Mouse (Mus musculus) right cerebral cortex, postnatal 10 days (tissue): ENCODE measurements at regions not wholly inside any gene's neighbourhood (a gene's known extent, or its start where the extent isn't known, plus 50 kb on each side); places are given as distances from the start of the nearest gene placed in this dataset.

Source experiments
- DNase-seq, 2 experiments: peaks; one replicate each; pipeline ENCODE4 v3.0.0; 2021; ENCODE audit warnings: low spot score in 2 of 2

GRCm38 (mm10) chr1:72963449-72963848 is 52.3 kb downstream of the Tnp1 start:
- DNase-seq, result peak; percentile 52 to 55

DNA sequence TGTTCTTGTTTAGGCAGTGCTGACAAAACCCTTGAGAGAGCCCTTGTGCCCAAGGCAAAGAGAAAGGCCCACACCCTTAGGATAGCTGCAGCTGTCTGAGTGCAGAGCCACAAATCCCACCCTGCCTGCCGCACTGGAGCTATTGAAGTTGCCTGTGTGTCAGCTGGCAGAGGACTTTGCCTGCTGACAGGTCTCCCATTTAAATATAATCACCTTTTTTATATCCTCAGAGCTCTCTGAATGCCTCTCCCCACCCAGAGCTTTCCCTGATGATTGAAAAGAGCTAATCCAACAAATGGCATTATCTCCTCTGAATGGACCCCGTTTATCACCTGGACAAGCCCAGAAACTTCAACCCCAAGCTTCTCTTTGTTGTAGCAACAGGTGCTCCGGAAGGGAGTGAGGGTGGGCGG is 55.5 kb downstream of the Tnp1 start:
- DNase-seq, result no peak

GRCm38 (mm10) chr1:72955387-72955786 is 60.3 kb downstream of the Tnp1 start:
- DNase-seq, result no peak

- no peak for DNase-seq
These were observed 62.8 kb downstream of the Tnp1 start for GRCm38 (mm10) chr1:72952896-72953295.

DNA sequence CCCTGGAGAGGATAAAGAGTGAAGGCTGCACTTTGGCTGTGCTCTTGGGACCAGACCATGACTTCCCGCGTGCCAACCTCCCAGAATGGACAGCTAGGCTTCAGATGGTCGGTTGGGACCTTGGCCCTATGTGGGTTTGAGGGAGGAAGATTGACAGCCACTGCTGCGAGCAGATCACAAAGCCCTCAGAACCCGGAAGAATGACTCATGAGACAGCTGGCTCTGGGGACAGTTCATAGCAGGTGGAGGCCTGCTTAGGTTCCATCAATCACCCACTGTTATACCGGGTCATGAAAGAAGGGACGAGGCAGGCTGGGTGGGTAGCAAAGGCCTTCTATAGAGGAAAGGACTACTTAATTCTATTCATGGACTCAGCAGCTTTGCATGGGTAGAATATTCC is 63.9 kb downstream of the Tnp1 start:
- no peak for DNase-seq

- DNase-seq, result no peak
These were observed 64.3 kb downstream of the Tnp1 start for GRCm38 (mm10) chr1:72951365-72951764.

DNA sequence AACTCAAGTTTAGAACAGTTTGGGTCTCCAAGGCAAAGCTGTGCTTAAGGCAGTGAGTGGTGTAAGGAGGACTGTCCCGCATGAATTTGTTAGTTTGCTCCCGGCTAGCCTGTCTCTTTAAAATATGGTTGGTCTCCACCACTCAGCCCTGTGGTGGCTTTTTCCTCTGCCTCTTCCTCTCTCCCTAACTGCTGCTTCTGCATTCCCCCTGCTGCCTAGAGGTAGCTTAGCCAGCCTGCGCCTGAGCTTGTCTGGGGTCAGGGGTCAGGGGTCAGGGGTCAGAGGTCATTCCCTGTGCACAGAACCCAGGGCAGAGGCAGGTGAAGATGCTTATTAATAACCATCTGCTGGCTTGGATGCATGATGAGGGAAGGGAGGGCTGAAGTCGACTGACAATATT is 69.5 kb downstream of the Tnp1 start:
- DNase-seq, result no peak

- DNase-seq, result no peak
These were observed 70.0 kb downstream of the Tnp1 start for GRCm38 (mm10) chr1:72945750-72946102.

DNA sequence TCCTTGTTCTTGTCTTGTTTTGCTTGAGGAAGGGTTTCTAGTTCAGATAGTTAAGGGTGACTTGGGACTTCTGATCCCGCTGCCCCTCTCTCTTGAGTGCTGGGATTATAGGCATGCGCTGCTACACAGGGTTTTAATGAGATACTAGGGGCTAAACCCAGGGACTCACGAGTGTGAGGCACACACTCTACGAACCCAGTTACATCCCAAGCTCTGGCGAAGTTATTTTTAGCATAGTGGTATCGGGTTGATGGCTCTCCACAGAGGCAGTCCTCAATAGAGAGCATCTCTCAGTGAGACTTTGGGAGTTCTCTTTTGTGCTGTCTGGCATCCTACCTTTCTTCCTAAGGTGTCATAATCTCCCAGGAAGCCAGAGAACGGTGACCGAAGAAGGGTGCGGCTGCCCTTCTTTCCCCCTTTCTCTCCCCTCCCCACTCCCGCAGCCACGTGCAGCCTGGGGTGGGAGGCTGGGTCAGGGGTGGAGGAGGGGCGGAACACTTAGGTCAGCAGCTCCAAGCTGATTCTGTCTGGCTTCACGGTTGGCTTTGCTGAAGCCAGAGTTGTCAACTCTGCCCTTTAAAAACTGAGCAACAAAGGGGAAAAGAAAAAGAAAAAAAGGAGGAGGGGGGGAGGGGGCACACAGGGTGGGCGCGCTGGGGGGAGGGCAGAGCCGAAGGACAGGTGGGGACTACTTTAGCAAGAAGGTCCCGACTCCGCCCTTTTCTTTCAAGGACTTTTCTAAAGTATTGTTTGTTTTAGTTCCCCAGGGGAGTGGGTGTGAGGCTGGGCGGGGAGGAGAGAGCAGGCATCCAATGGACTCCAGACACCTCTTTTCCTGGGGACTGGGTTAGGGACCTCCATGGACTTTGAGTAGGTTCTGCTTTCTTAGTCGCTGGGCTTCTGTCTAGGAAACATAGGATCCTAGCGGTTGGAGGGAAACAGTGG is 70.4 kb upstream of the Igfbp5 start:
- no peak for DNase-seq

GRCm38 (mm10) chr1:72944221-72944620 is 69.5 kb upstream of the Igfbp5 start:
- no peak for DNase-seq

DNA sequence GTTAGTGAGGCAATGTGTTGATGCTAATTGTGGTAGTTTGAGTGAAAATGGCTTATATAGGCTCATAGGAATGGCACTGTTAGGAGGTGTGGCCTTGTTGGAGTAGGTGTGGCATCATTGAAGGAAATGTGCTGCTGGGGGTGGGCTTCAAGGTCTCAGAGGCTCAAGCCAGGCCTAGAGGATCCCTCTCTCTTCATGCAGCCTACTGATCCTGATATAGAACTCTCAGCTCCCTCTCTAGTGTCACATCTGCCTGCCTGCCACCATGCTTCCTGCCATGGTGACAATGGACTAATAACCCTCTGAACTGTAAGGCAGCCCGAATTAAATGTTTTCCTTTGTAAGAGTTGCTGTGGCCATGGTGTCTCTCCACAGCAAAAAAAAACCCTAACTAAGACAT is 68.4 kb upstream of the Igfbp5 start:
- DNase-seq, result no peak

GRCm38 (mm10) chr1:72942351-72942750 is 67.7 kb upstream of the Igfbp5 start:
- DNase-seq, result no peak

DNA sequence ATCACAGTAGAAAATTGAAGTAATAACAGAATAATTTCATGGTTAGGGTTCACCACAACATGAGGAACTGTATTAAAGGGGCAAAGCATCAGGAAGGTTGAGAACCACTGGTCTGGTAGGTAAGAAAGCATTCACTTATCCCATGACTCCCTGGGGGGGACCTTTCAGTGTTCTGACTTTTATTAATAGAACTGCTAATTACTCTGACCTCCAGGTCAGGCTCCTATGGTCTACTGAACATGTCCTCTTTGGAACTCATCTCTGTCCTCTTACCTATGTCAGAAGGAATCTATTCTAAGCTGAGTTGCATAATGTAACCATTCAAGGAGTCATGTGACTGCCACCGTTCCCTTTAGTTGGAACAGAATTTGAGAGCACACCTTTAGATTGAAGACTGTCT is 65.3 kb upstream of the Igfbp5 start:
- DNase-seq, result no peak

DNA sequence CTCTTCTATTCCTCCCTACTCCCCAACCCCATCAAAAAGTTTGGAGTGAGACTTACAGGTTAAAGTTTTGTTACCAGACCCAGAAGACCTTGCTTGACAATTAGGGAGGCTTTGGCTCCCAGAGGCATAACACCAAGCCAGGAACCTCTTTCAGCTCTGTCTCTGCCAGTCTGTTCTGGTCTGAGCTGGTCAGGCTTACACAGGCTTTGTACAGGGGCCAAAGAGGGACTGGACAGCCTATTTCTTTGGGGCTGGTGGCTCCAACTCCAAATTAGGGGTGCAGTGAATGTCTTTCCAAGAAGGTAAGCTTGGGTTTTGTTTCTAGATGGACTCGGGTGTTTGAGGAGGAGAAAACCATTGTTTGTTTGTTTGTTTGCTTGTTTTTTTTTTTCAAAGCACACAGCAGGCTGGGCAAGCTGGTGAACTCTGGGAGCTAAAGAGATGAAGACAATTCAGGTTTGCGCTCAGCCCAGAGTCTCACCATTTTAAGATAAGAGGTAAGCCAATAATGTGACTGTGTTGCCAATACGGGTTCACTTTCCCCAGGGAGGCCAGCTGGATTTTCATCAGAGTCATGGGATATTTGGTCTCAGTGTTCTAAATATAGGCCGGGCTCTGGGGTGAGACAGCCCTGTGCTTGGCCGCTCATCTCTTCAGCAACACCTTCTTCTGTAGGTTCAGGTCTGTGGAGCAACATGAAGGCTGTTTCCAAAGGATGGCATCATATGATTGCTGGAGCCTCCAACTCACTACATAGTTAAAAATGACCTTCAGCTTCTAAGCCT is 62.2 kb upstream of the Igfbp5 start:
- peak; percentile 51 to 52 for DNase-seq

DNA sequence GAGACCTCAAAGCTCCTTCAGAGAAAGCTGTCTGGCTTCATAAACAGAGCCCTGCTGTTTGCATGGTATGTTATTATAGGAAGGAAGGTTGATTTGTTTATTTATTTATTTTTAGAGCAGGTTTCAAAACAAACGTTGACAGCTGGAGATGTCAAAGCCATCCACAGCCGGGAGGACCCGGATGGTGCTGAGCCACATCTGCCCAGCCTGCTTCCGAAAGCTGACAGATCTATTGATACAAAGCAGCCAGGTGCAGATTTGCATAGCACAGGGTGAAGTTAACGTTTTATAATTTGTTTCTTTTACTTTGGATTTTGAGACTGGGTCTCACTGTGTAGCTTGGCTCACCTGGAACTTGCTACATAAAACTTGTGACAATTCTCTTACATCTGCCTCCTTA is 61.5 kb upstream of the Igfbp5 start:
- no peak for DNase-seq

DNA sequence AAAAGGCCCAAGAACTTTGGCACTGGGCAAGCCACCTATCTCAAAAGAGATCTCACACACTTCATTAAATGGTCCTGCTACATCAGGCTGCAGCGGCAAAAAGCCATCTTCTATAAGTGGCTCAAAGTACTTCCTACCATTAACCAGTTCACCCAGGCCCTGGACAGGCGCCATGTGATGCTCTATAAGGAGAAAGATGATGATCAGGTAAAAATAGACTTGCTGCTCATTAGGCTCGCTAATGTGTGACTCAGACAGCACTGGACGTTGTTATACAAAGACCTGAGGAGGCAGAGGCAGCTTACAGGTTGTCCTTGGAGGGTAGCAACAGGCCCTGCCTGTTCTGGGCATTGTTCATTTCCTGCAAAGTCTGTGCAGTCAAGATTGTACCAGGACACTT is 60.4 kb upstream of the Igfbp5 start:
- no peak for DNase-seq

DNA sequence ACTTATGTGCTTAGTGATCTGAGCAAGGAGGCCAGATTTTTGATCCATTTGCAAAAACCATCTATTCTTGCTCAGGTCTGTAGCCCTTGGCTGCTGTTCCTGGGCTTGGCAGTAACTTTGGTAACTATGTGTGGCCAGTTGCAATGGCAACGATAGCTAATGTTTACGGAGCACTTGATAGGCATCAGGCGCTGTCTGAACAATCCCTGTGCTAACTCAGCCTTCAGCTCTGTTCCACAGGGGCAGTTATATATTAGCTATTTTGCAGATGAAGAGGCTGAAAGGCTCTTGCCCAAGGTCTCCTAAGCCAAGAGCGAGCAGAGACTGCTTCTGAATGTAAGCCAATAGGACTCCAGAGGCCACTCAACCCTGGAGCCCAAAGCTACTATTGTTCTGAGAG is 55.1 kb upstream of the Igfbp5 start:
- DNase-seq, result no peak
